In genomic region chr2:131952961-131953538, GRCm38 (mm10) we compare ENCODE assay signal across 9 mouse cellular contexts. TPM values are rescaled to one million over a fixed set of nuclear protein-coding genes. Genes with fewer than 3 reads are reported as not detected.
DNase-seq lines count a peak whose midpoint lies in the region; ATAC-seq lines count a peak whose summit lies in the region.
"Had no signal": no experiment of that assay in that cellular context is flagged by ENCODE, and none has a peak within 500 bp of the region (broad histone marks: within the 10 kb centered on the region; RNA-seq: fewer than 3 reads in every experiment).

No protein-coding gene starts in this region.

- no peak overlapping the region for H3K27ac ChIP-seq in heart, embryonic 16.5 days (ENCODE audit: low read length)
- H3K27ac ChIP-seq in midbrain, embryonic 15.5 days: no peak overlapping the region

- no peaks in the 10 kb centered on the region for H3K36me3 ChIP-seq in heart, embryonic 16.5 days (ENCODE audit: control insufficient read depth, insufficient read depth)
- H3K36me3 ChIP-seq in midbrain, embryonic 15.5 days (replicated peaks): no peaks in the 10 kb centered on the region

- H3K4me1 ChIP-seq in heart, embryonic 16.5 days (ENCODE audit: control insufficient read depth, insufficient read depth, low read length): peaks cover 12% of the 10 kb centered on the region; the same call in 1 of the 2 replicates
- H3K4me1 ChIP-seq in midbrain, embryonic 15.5 days: peaks cover 13% of the 10 kb centered on the region

- H3K9me3 ChIP-seq in heart, embryonic 16.5 days (replicated peaks; ENCODE audit: control insufficient read depth, low read length): no peaks in the 10 kb centered on the region
- no peaks in the 10 kb centered on the region for H3K9me3 ChIP-seq in midbrain, embryonic 15.5 days

- peak overlapping the region; percentile 43 for H3K4me3 ChIP-seq in heart, embryonic 16.5 days (ENCODE audit: low read length)
- peak overlapping the region; percentile 17 for H3K4me3 ChIP-seq in midbrain, embryonic 15.5 days

- DNase-seq in ZHBTc4 (ENCODE audit: low read depth, low spot score): peak; percentile 45
- peak; percentile 34 for DNase-seq in adrenal gland, postnatal 25 days
- peak; percentile 38 to 51 for DNase-seq in kidney, postnatal 36 days
- DNase-seq in right cerebral cortex, postnatal 4 days: no peak
- DNase-seq in layer of hippocampus, adult 9-11 months: no peak

- 15% methylated on average over 29 of the region's 29 CpGs for WGBS in heart, embryonic 16.5 days
- WGBS in midbrain, embryonic 15.5 days: 14% methylated on average over 29 of the region's 29 CpGs

- no peak overlapping the region; the same call in 1 of the 2 replicates for H3K9ac ChIP-seq in heart, embryonic 16.5 days (ENCODE audit: low read length)
- H3K9ac ChIP-seq in midbrain, embryonic 15.5 days: no peak overlapping the region

- H3K27me3 ChIP-seq in heart, embryonic 16.5 days (ENCODE audit: control insufficient read depth, insufficient read depth, low read length): no peaks in the 10 kb centered on the region
- peaks cover 26% of the 10 kb centered on the region for H3K27me3 ChIP-seq in midbrain, embryonic 15.5 days (replicated peaks)

- peak overlapping the region; percentile 66 for H3K4me2 ChIP-seq in heart, embryonic 16.5 days (ENCODE audit: low read depth, low read length)
- peak overlapping the region; percentile 44 for H3K4me2 ChIP-seq in midbrain, embryonic 15.5 days

- no peak for ATAC-seq in heart, embryonic 16.5 days (replicated peaks; ENCODE audit: extremely low read depth, insufficient read depth, low FRiP score)
- no peak for ATAC-seq in midbrain, embryonic 15.5 days (replicated peaks)
- ATAC-seq in megakaryocyte progenitor cell, adult 5-6 weeks (replicated peaks; ENCODE audit: poor library complexity): no peak

RNA-seq across cellular contexts. Expression of gene Prnd, which starts 2.4 kb away (rescaled TPM):
- total RNA-seq in adrenal gland, postnatal 25 days (2021): not detected in 2 replicates
- polyA plus RNA-seq in heart, embryonic 16.5 days (2015; fragmentation: Nextera tagmentation; extraction: Ambion mirVana): 22.7 and 25.2 TPM in 2 replicates
- polyA plus RNA-seq in midbrain, embryonic 15.5 days (2015; fragmentation: Nextera tagmentation; extraction: Ambion mirVana): 10.3 and 12.6 TPM in 2 replicates
- 0.46 TPM in 1 of 2 replicates, not detected in the other for total RNA-seq in megakaryocyte progenitor cell, adult 5-6 weeks (2015)
- total RNA-seq in megakaryocyte progenitor cell, adult 5-6 weeks (2017): not detected in 2 replicates

RNA-seq across cellular contexts. Expression of gene Prn, which starts 43.3 kb away (rescaled TPM):
- 0.24 TPM in 1 of 2 replicates, not detected in the other for total RNA-seq in adrenal gland, postnatal 25 days (2021)
- not detected in 2 replicates for polyA plus RNA-seq in heart, embryonic 16.5 days (2015; fragmentation: Nextera tagmentation; extraction: Ambion mirVana)
- polyA plus RNA-seq in midbrain, embryonic 15.5 days (2015; fragmentation: Nextera tagmentation; extraction: Ambion mirVana): not detected in 2 replicates
- not detected in 2 replicates for total RNA-seq in megakaryocyte progenitor cell, adult 5-6 weeks (2015)
- not detected in 2 replicates for total RNA-seq in megakaryocyte progenitor cell, adult 5-6 weeks (2017)
- total RNA-seq: adrenal gland, postnatal 4 days had no signal

RNA-seq across cellular contexts. Expression of gene Prnp, which starts 43.3 kb away (rescaled TPM):
- total RNA-seq in adrenal gland, postnatal 25 days (2021): 72.9 and 75.5 TPM in 2 replicates
- 112 and 115 TPM in 2 replicates for polyA plus RNA-seq in heart, embryonic 16.5 days (2015; fragmentation: Nextera tagmentation; extraction: Ambion mirVana)
- 157 and 158 TPM in 2 replicates for polyA plus RNA-seq in midbrain, embryonic 15.5 days (2015; fragmentation: Nextera tagmentation; extraction: Ambion mirVana)
- 1.2 and 2.9 TPM in 2 replicates for total RNA-seq in megakaryocyte progenitor cell, adult 5-6 weeks (2015)
- 2.3 and 4.1 TPM in 2 replicates for total RNA-seq in megakaryocyte progenitor cell, adult 5-6 weeks (2017)

Comparison
In these comparisons a context has a peak if more than half of its experiments do, and no peak if none do; other contexts are left out.
1. DNase-seq: peak in ZHBTc4 (single experiment), adrenal gland, postnatal 25 days (single experiment) and kidney, postnatal 36 days (2 of 2); none in right cerebral cortex, postnatal 4 days (single experiment) and layer of hippocampus, adult 9-11 months (single experiment).
2. RNA of gene Prnp, which starts 43.3 kb away (total RNA-seq): 72.9 to 75.5 TPM in adrenal gland, postnatal 25 days; 1.2 to 4.1 TPM in megakaryocyte progenitor cell, adult 5-6 weeks; every median in the first group is over 10 times any median in the second.